Mouse (Mus musculus) heart, postnatal 25 days (tissue): ENCODE data around the gene Slc4a1. TPM values are rescaled to one million over a fixed set of nuclear protein-coding genes. Genes with fewer than 3 reads are reported as not detected.

Experiments
- DNase-seq: peaks from one replicate; pipeline ENCODE4 v3.0.0; 2022; ENCODE audit warnings: low spot score
- intact Hi-C: fragments of 180-260 bp; cut with DNase I; formaldehyde crosslinking; loops from one replicate; pipeline ENCODE4 v1.15.1; 2025
- total RNA-seq, 2 experiments: library from RNA; stranded (reverse); gene quantifications; 2 replicates each; pipeline ENCODE4 v1.2.3; 2021

Gene Slc4a1
- total RNA-seq, 2 experiments from 2014 or later = 5.3 to 9.5 TPM

- no peak for DNase-seq
- intact Hi-C loops = no loop called here
Observed at GRCm38 (mm10) chr11:102380091-102380490, 14.1 kb upstream of the Slc4a1 start.

GRCm38 (mm10) chr11:102377186-102377585 is 11.2 kb upstream of the Slc4a1 start:
- no peak for DNase-seq
- intact Hi-C loops = no loop called here

- intact Hi-C loops = no loop called here
Observed at GRCm38 (mm10) chr11:102376196-102376835, 10.3 kb upstream of the Slc4a1 start.

GRCm38 (mm10) chr11:102375196-102376173 is 9.5 kb upstream of the Slc4a1 start:
- DNase-seq = peak; percentile 40
- intact Hi-C loops = no loop called here

More at GRCm38 (mm10) chr11:102376196-102376835, 10.3 kb upstream of the Slc4a1 start:
- no peak for DNase-seq

GRCm38 (mm10) chr11:102374108-102374725 is 8.2 kb upstream of the Slc4a1 start:
- DNase-seq = no peak
- intact Hi-C loops = no loop called here

GRCm38 (mm10) chr11:102373646-102374045 is 7.6 kb upstream of the Slc4a1 start:
- intact Hi-C loops = no loop called here
- DNase-seq = no peak

GRCm38 (mm10) chr11:102372936-102373335 is 6.9 kb upstream of the Slc4a1 start:
- DNase-seq = no peak
- intact Hi-C loops = no loop called here

- intact Hi-C loops = no loop called here
- no peak for DNase-seq
Observed at GRCm38 (mm10) chr11:102371926-102372685, 6.1 kb upstream of the Slc4a1 start.

GRCm38 (mm10) chr11:102370285-102370684 is 4.3 kb upstream of the Slc4a1 start:
- intact Hi-C loops = no loop called here
- no peak for DNase-seq

- no peak for DNase-seq
- intact Hi-C loops = no loop called here
Observed at GRCm38 (mm10) chr11:102369263-102369662, 3.3 kb upstream of the Slc4a1 start.

GRCm38 (mm10) chr11:102368347-102368746 is 2.3 kb upstream of the Slc4a1 start:
- DNase-seq = no peak
- intact Hi-C loops = no loop called here

- DNase-seq = no peak
- intact Hi-C loops = no loop called here
Observed at GRCm38 (mm10) chr11:102367504-102368280, 1.7 kb upstream of the Slc4a1 start.

GRCm38 (mm10) chr11:102365699-102366098 is 304 bp downstream of the Slc4a1 start:
- intact Hi-C loops = no loop called here
- DNase-seq = no peak

- intact Hi-C loops = no loop called here
Observed at GRCm38 (mm10) chr11:102364570-102365371, 1.2 kb downstream of the Slc4a1 start.

GRCm38 (mm10) chr11:102363623-102364022 is 2.4 kb downstream of the Slc4a1 start:
- intact Hi-C loops = no loop called here
- DNase-seq = no peak

More at GRCm38 (mm10) chr11:102364570-102365371, 1.2 kb downstream of the Slc4a1 start:
- no peak for DNase-seq

- DNase-seq = no peak
- intact Hi-C loops = no loop called here
Observed at GRCm38 (mm10) chr11:102361776-102362495, 4.1 kb downstream of the Slc4a1 start.

GRCm38 (mm10) chr11:102358365-102358764 is 7.6 kb downstream of the Slc4a1 start:
- intact Hi-C loops = loop anchor here (1.0 kb wide), 1 partner anchor 19 kb away; no protein-coding TSS in a partner anchor
- DNase-seq = no peak
